Mouse (Mus musculus): ENCODE results near the gene Syce2.

Gene Syce2

GRCm38 (mm10) chr8:84889141-84889540 is 17.2 kb downstream of the Syce2 start:
- in situ Hi-C loops (cut with MboI; ENCODE audit: unreplicated experiment in 2 of 2): no loop called here

- in situ Hi-C loops (cut with MboI; ENCODE audit: unreplicated experiment in 2 of 2): no loop called here
These were observed 21.2 kb downstream of the Syce2 start for GRCm38 (mm10) chr8:84892993-84893708.

GRCm38 (mm10) chr8:84893709-84894134 is 21.8 kb downstream of the Syce2 start, which contains the start of gene Gcdh:
Gcdh (minus strand) TSS chr8:84893921.
- in situ Hi-C loops (cut with MboI; ENCODE audit: unreplicated experiment in 2 of 2): no loop called here

GRCm38 (mm10) chr8:84895963-84896362 is 24.1 kb downstream of the Syce2 start:
- in situ Hi-C loops (cut with MboI; ENCODE audit: unreplicated experiment in 2 of 2): no loop called here

GRCm38 (mm10) chr8:84901071-84901470 is 29.2 kb downstream of the Syce2 start:
- in situ Hi-C loops (cut with MboI; ENCODE audit: unreplicated experiment in 2 of 2): loop anchor here (10.0 kb wide), 3 partner anchors 56 to 306 kb away; partner anchors contain the start of genes Calr (in 1 of the 2) and Rad23a (in 1 of the 2)

- in situ Hi-C loops (cut with MboI; ENCODE audit: unreplicated experiment in 2 of 2): loop anchor here (10.0 kb wide), 3 partner anchors 57 to 307 kb away; partner anchors contain the start of genes Calr (in 1 of the 2) and Rad23a (in 1 of the 2)
These were observed 29.8 kb downstream of the Syce2 start, which contains the start of gene Klf1 for GRCm38 (mm10) chr8:84901752-84902151. Klf1 (plus strand) TSS chr8:84901928.

GRCm38 (mm10) chr8:84902367-84902919 is 30.5 kb downstream of the Syce2 start:
- in situ Hi-C loops (cut with MboI; ENCODE audit: unreplicated experiment in 2 of 2): loop anchor here (10.0 kb wide), 3 partner anchors 58 to 308 kb away; partner anchors contain the start of genes Calr (in 1 of the 2) and Rad23a (in 1 of the 2)

- in situ Hi-C loops (cut with MboI; ENCODE audit: unreplicated experiment in 2 of 2): loop anchor here (10.0 kb wide), 3 partner anchors 58 to 308 kb away; partner anchors contain the start of genes Calr (in 1 of the 2) and Rad23a (in 1 of the 2)
These were observed 31.2 kb downstream of the Syce2 start for GRCm38 (mm10) chr8:84902920-84903661.

GRCm38 (mm10) chr8:84904351-84904750 is 32.4 kb downstream of the Syce2 start:
- in situ Hi-C loops (cut with MboI; ENCODE audit: unreplicated experiment in 2 of 2): loop anchor here (10.0 kb wide), 3 partner anchors 60 to 310 kb away; partner anchors contain the start of genes Calr (in 1 of the 2) and Rad23a (in 1 of the 2)

- in situ Hi-C loops (cut with MboI; ENCODE audit: unreplicated experiment in 2 of 2): loop anchor here (5.0 to 10.0 kb wide), 4 partner anchors 62 to 312 kb away; partner anchors contain the start of genes Rad23a (in 2 of the 2) and Calr (in 1 of the 2)
These were observed 35.1 kb downstream of the Syce2 start for GRCm38 (mm10) chr8:84907037-84907436.

- in situ Hi-C loops (cut with MboI; ENCODE audit: unreplicated experiment in 2 of 2): loop anchor here (5.0 to 10.0 kb wide), 4 partner anchors 63 to 313 kb away; partner anchors contain the start of genes Rad23a (in 2 of the 2) and Calr (in 1 of the 2)
These were observed 35.6 kb downstream of the Syce2 start for GRCm38 (mm10) chr8:84907493-84907892.

GRCm38 (mm10) chr8:84907979-84908378 is 36.1 kb downstream of the Syce2 start:
- in situ Hi-C loops (cut with MboI; ENCODE audit: unreplicated experiment in 2 of 2): loop anchor here (5.0 to 10.0 kb wide), 4 partner anchors 63 to 313 kb away; partner anchors contain the start of genes Rad23a (in 2 of the 2) and Calr (in 1 of the 2)

GRCm38 (mm10) chr8:84908421-84909161 is 36.7 kb downstream of the Syce2 start, which contains the start of gene Dnase2a:
Dnase2a (plus strand) TSS chr8:84908560.
- in situ Hi-C loops (cut with MboI; ENCODE audit: unreplicated experiment in 2 of 2): loop anchor here (5.0 to 10.0 kb wide), 4 partner anchors 64 to 314 kb away; partner anchors contain the start of genes Rad23a (in 2 of the 2) and Calr (in 1 of the 2)

GRCm38 (mm10) chr8:84909162-84909767 is 37.4 kb downstream of the Syce2 start:
- in situ Hi-C loops (cut with MboI; ENCODE audit: unreplicated experiment in 2 of 2): loop anchor here (5.0 to 10.0 kb wide), 4 partner anchors 64 to 314 kb away; partner anchors contain the start of genes Rad23a (in 2 of the 2) and Calr (in 1 of the 2)

GRCm38 (mm10) chr8:84909949-84910348 is 38.0 kb downstream of the Syce2 start:
- in situ Hi-C loops (cut with MboI; ENCODE audit: unreplicated experiment in 2 of 2): loop anchor here (5.0 to 10.0 kb wide), 4 partner anchors 65 to 315 kb away; partner anchors contain the start of genes Rad23a (in 2 of the 2) and Calr (in 1 of the 2)

- in situ Hi-C loops (cut with MboI; ENCODE audit: unreplicated experiment in 2 of 2): no loop called here
These were observed 38.6 kb downstream of the Syce2 start for GRCm38 (mm10) chr8:84910551-84910950.

- in situ Hi-C loops (cut with MboI; ENCODE audit: unreplicated experiment in 2 of 2): no loop called here
These were observed 39.9 kb downstream of the Syce2 start for GRCm38 (mm10) chr8:84911854-84912253.

GRCm38 (mm10) chr8:84912391-84912790 is 40.5 kb downstream of the Syce2 start:
- in situ Hi-C loops (cut with MboI; ENCODE audit: unreplicated experiment in 2 of 2): no loop called here

Measured in v-Abl transformed pro-B cells (cell line).